Mouse (Mus musculus): ENCODE results near the gene Cbx3. TPM values are rescaled to one million over a fixed set of nuclear protein-coding genes. Genes with fewer than 3 reads are reported as not detected.

Cbx3 gene
- polyA plus RNA-seq, 1 experiment from 2014 or later: 615 TPM

Other genes starting within 250 kb of the Cbx3 start
- 5.4 and 5.9 TPM in 2 replicates for gene Nfe2l3, start 37.7 kb upstream of the Cbx3 start, polyA plus RNA-seq (2016; fragmentation: Nextera tagmentation; extraction: Ambion mirVana)
- 2,441 and 2,661 TPM in 2 replicates for gene Hnrnpa2b1, start 466 bp upstream of the Cbx3 start, polyA plus RNA-seq (2016; fragmentation: Nextera tagmentation; extraction: Ambion mirVana)
- gene Snx10, start 53.5 kb downstream of the Cbx3 start, polyA plus RNA-seq (2016; fragmentation: Nextera tagmentation; extraction: Ambion mirVana): 41.9 and 51.1 TPM in 2 replicates

Data from midbrain, embryonic 12.5 days (tissue).